Mouse (Mus musculus) forebrain, embryonic 12.5 days (tissue): ENCODE results near the gene Fam57a. TPM values are rescaled to one million over a fixed set of nuclear protein-coding genes. Genes with fewer than 3 reads are reported as not detected.

Experiments
- ATAC-seq: fragments of 200-750 bp; cut with Nextera tagmentation; 2 replicates; pipeline ENCODE4 v1.8.0; 2017; ENCODE audit warnings: moderate TSS enrichment; ENCODE audit not compliant: low FRiP score
- H3K27ac ChIP-seq: fragments of 300-500 bp; sonication (generic); 2 replicates; pipeline ENCODE4 v1.5.1; 2016; ENCODE audit warnings: mild to moderate bottlenecking
- H3K27me3 ChIP-seq: fragments of 300-500 bp; sonication (generic); 2 replicates; pipeline ENCODE4 v1.6.1; 2016; ENCODE audit warnings: mild to moderate bottlenecking
- H3K36me3 ChIP-seq: fragments of 300-500 bp; sonication (generic); replicated peaks from 2 replicates; pipeline ENCODE4 v1.6.1; 2016; ENCODE audit warnings: mild to moderate bottlenecking
- H3K4me1 ChIP-seq: fragments of 300-500 bp; sonication (generic); 2 replicates; pipeline ENCODE4 v1.6.1; 2016
- H3K4me2 ChIP-seq: fragments of 300-500 bp; sonication (generic); 2 replicates; pipeline ENCODE4 v1.6.1; 2016; ENCODE audit warnings: mild to moderate bottlenecking, moderate library complexity
- H3K4me3 ChIP-seq: fragments of 300-500 bp; sonication (generic); replicated peaks from 2 replicates; pipeline ENCODE4 v1.5.1; 2016; ENCODE audit warnings: mild to moderate bottlenecking
- H3K9ac ChIP-seq: fragments of 300-500 bp; sonication (generic); 2 replicates; pipeline ENCODE4 v1.6.1; 2016; ENCODE audit warnings: mild to moderate bottlenecking
- H3K9me3 ChIP-seq: fragments of 300-500 bp; sonication (generic); 2 replicates; pipeline ENCODE4 v1.6.1; 2016
- WGBS: fragments of 180-500 bp; shearing (Covaris S2); methylation state at CpG from one replicate; pipeline ENCODE4 v1.1.7; 2016; 5-methylcytosine and 5-hydroxymethylcytosine counted together
- polyA plus RNA-seq: library from polyadenylated mRNA; unstranded; fragments of >200 nt; fragmentation: Nextera tagmentation; extraction: Ambion mirVana; gene quantifications from 2 replicates; pipeline ENCODE4 v1.2.1, GENCODE M21; 2016

The Fam57a gene
- polyA plus RNA-seq = 25.4 and 26.7 TPM in 2 replicates

DNA sequence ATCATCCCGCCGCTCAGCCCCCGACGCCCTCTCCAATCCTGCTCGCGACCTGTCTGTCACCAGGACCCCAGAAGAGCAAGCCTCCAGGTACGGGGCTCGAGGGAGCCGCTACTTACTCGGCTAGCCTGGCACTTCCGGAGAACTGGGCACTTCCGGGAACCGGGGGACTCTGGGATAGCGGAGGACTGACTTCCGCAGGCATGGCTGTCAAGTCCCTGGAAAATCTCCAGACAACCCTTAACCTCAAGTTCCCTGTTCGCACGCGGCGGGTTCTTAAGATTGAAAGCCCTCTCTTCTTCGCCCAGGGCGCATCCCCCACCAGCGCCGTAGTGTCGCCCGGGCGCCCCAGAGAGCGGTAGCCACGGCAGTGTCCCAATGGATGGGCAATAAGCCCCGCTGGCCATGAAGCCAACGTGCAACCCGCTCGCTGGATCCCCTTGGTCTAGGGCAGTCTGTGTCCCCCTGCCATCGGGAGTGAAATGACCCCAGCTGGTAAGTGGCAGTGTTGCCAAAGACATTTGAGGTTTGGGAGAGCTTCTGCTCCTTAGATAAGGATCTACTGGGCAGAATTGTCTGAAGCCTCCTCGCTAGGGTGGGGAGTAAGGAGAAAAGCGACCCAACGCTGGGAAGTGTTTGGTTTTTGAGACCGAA lies at the start of gene Fam57a, which contains the start of gene Vps53:
TSS of gene Fam57a (plus strand) at position 177 of the 651 bp plus-strand sequence.
TSS of gene Vps53 (minus strand) at position 153 of the 651 bp plus-strand sequence.
- H3K36me3 ChIP-seq = 0 out of 2 replicates have a peak, but pooled peaks cover 5% of the 10 kb centered on the region
- peak within 1 kb of the TSS; percentile 77 for H3K27ac ChIP-seq
- peak within 1 kb of the TSS; percentile 95 for H3K4me2 ChIP-seq
- under 1% methylated on average over 37 of the region's 37 CpGs for WGBS
- peak within 1 kb of the TSS; percentile 74 for H3K9ac ChIP-seq
- H3K4me3 ChIP-seq = peak within 1 kb of the TSS; percentile 89
- peaks cover 14% of the 10 kb centered on the region for H3K4me1 ChIP-seq
- peak; percentile 92 for ATAC-seq
- no peaks in the 10 kb centered on the region for H3K27me3 ChIP-seq
- H3K9me3 ChIP-seq = no peaks in the 10 kb centered on the region

DNA sequence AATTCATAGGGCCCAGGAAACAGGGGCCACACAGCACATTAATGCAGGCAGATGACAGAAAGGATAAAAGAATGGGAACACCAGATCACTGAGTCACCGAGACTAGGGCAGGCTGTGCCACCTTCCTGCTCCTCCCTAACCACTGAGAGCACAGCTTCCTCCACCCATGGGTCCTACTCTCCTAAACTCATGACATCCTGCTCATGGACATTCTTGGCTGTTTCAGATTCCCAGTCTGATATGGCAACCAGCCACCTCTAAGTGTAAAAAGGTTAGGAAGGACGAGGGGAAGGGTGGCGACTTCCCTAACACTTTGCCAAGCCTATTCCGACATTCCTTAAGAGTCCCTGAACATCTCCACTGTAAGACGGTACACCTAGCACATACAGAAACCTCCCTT lies 48.6 kb upstream of the Fam57a start:
- WGBS = 88% methylated on average over 5 of the region's 5 CpGs
- H3K4me3 ChIP-seq = no peak overlapping the region
- H3K9ac ChIP-seq = no peak overlapping the region
- peaks cover 39% of the 10 kb centered on the region for H3K36me3 ChIP-seq
- no peaks in the 10 kb centered on the region for H3K27me3 ChIP-seq
- no peaks in the 10 kb centered on the region for H3K4me1 ChIP-seq
- no peak overlapping the region for H3K4me2 ChIP-seq
- ATAC-seq = no peak
- H3K9me3 ChIP-seq = no peaks in the 10 kb centered on the region
- H3K27ac ChIP-seq = no peak overlapping the region

DNA sequence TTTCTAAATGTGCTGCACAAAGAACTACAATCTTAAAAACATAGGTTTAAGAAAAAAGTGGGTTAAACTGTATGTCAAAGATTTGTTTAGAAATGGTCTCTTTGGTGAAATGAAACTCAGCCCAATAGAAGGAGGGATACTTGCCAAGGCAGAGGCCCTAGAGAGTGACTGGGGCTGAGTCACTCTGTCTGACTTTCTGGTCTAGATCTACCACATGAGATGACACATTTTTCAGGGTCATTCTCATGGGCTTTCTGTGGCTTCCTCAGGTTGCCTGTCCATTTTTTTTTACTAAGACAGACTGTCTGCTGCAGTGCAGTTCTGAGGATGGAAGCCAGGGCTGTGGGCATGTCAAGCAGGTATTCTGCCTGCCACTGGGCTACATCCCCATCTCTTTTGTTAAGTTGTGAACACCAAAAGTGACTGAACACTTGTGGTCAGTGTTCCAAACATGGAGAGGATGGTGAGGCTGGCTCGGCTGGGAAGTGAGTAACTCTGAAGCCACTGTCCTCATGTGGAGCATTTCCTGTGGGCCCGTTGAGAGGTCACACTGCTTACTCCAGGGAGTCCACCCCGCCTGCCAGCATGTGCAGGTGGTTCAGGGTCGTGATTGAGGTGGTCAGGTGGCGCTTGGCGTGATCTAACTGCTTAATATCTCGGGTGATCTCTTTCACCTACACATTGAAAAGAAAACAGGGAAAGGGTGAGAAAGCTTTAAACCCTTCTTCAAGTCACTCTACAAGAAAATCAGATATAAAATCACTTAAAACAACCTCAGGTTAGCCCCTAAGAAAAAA lies 43.6 kb upstream of the Fam57a start:
- H3K4me2 ChIP-seq = no peak overlapping the region
- H3K4me1 ChIP-seq = no peaks in the 10 kb centered on the region
- no peak overlapping the region for H3K9ac ChIP-seq
- WGBS = 84% methylated on average over 7 of the region's 7 CpGs
- ATAC-seq = no peak
- H3K36me3 ChIP-seq = peaks cover 48% of the 10 kb centered on the region
- H3K4me3 ChIP-seq = no peak overlapping the region
- no peaks in the 10 kb centered on the region for H3K9me3 ChIP-seq
- no peak overlapping the region for H3K27ac ChIP-seq
- H3K27me3 ChIP-seq = no peaks in the 10 kb centered on the region

DNA sequence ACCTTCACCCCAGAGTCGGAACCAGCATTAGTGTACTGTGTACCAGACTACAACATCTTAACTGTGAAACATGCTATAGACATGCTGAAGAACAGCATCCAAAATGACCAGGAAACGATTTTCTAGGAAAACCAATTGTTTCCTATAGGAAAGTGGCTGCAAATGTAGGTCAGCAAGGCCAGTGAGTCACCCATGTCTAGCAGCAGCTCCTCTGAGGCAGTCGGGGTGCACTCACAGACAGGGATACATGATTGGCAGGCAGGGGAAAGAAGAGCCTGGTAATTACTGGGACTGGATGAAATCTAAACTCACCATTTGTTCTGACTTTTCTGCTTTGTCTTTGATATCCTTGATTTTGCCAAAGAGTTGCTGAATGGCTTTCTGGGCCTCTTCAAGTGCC lies 41.5 kb upstream of the Fam57a start:
- Histone ChIP-seq H3K4me2 (no peak overlapping the region), H3K36me3 (peaks cover 40% of the 10 kb centered on the region), H3K27me3 (no peaks in the 10 kb centered on the region), H3K27ac (no peak overlapping the region), H3K9ac (no peak overlapping the region), H3K4me1 (no peaks in the 10 kb centered on the region), H3K4me3 (no peak overlapping the region), H3K9me3 (no peaks in the 10 kb centered on the region)
- ATAC-seq = no peak
- WGBS = 82% methylated on average over 3 of the region's 3 CpGs

DNA sequence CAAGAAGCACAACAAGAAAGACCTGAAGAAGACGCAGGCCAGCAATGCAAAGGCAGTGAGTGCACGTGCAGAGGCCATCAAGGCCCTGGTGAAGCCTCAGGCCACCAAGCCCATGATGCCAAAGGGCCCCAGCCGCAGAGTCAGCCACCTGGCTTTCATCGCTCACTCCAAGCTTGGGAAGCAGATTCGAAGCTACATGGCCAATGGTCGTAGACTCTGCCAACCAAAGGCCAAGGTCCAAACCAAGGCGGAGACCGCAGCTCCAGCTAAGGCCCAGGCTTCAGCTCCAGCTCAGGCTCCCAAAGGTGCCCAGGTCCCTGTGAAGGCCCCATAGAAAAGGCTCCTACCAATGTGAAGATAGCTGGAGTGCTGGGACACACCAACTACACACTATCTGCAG lies 35.1 kb upstream of the Fam57a start:
- Histone ChIP-seq H3K27ac (no peak overlapping the region), H3K4me3 (no peak overlapping the region), H3K9ac (no peak overlapping the region), H3K27me3 (no peaks in the 10 kb centered on the region), H3K9me3 (no peaks in the 10 kb centered on the region), H3K4me1 (peaks cover 11% of the 10 kb centered on the region), H3K4me2 (no peak overlapping the region), H3K36me3 (peaks cover 14% of the 10 kb centered on the region)
- WGBS = 95% methylated on average over 8 of the region's 8 CpGs
- ATAC-seq = no peak

DNA sequence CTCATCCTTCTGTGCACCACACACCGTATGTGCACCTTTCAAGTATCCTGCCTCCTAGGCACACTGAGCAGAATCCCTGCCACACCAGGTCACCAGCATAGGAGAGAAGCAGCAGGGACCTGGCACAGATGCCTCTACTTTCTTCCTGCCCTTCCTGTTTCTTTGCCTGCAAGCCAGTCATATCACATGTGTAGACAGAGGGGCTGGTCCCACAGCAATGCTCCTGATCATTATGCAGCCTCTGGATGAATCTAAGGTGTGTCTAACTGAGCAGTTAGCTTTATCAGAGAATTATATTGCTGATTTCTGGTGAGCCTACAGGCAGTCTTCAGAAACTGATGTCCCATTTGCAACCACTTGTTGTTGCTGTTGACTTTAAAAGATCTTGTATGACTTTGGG lies 34.3 kb upstream of the Fam57a start:
- Histone ChIP-seq H3K4me2 (no peak overlapping the region), H3K27me3 (no peaks in the 10 kb centered on the region), H3K4me3 (no peak overlapping the region), H3K27ac (no peak overlapping the region), H3K4me1 (peaks cover 11% of the 10 kb centered on the region), H3K9me3 (no peaks in the 10 kb centered on the region), H3K9ac (no peak overlapping the region), H3K36me3 (peaks cover 14% of the 10 kb centered on the region)
- WGBS = 100% methylated on average over 1 of the region's 1 CpGs
- no peak for ATAC-seq

DNA sequence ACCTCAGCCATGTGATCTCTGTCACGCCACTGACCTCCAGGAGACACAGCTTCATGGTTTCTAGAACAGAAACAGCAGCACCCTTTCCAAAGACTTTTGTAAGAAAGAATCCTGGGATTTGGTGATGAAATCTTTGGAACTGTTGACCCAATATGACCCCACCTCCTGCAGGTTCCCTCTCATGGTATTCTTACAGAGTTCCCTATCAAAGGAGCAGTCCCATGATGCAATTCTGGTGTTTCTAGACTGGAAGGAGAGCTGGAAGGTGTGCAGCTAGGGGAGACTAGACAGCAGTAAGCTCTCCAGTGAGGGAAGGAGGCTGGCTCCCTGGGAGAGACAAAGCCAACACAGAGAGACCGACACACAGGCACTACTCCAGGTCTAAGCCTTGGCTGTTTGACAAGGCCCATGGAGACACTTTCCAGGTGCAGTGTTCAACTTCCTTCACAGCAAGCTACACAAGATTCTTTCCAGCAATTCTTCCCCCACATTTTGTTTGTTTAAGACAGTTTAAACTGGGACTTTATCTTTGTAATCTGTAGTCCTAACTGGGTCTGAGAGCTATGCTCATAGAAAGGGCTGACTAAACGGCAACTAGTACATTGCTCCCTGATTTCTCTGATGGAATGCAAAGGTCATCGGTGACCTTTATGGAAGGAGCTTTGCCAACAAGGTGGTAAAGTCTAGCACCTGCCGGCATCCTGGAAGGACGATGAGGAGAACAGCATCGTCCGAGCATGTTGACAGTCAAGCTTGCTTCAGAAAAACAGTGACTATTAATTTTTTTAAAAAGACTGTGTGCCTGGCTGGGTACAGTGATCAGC lies 33.1 kb upstream of the Fam57a start:
- Histone ChIP-seq H3K27me3 (no peaks in the 10 kb centered on the region), H3K36me3 (peaks cover 14% of the 10 kb centered on the region), H3K4me3 (no peak overlapping the region), H3K27ac (no peak overlapping the region), H3K9ac (no peak overlapping the region), H3K4me1 (peaks cover 11% of the 10 kb centered on the region), H3K4me2 (no peak overlapping the region), H3K9me3 (no peaks in the 10 kb centered on the region)
- WGBS = 89% methylated on average over 8 of the region's 8 CpGs
- no peak for ATAC-seq

DNA sequence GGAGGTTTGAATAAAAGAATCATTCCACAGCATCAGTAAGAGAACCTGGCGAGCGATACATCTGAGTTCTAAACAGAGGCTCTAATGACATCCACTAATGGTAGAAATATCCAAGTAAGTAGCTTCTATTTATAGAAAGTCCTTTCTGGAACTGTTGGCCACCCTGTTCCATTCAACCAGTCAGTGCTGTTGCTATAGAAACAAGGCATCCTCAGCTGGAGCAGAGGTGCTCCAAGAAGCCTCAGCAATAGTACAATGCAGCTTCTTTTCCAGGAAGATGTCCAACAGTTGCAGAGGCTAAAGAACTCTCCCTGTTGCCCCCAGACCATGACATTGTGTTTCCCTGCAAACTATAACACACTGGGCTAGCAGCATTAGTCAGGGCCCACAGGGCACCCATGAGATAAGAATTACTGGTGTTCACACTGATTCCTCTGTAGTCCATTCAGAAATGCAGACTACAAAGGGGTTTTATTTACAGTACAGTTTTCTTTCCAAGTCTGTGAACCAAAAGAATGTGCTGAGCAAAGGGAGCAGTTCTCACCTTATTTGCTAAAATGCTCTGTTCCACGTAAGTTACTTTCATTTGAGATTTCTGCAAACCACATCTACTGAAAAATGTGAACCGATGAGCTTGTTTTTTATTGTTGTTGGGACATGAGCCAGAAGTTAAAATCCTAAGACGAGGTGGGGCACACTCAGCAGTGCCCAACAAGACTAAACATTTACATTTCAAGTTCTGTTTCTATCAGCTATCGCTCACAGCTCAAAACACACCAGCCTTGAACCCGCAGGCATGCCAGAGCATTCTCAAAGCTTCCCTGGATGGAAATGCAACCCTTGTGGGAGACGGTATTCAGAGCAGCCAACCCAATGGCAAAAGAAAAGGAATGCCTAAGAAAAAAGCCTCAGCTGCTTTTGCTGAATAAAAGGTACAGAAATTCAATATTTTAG lies 31.1 kb upstream of the Fam57a start:
- peaks cover 11% of the 10 kb centered on the region for H3K4me1 ChIP-seq
- peak overlapping the region; percentile 31; the same call in 1 of the 2 replicates for H3K27ac ChIP-seq
- no peak overlapping the region for H3K4me3 ChIP-seq
- no peaks in the 10 kb centered on the region for H3K9me3 ChIP-seq
- no peak for ATAC-seq
- peaks cover 11% of the 10 kb centered on the region for H3K36me3 ChIP-seq
- whole genome bisulfite sequencing = 70% methylated on average over 8 of the region's 8 CpGs
- H3K4me2 ChIP-seq = no peak overlapping the region
- H3K27me3 ChIP-seq = no peaks in the 10 kb centered on the region
- no peak overlapping the region for H3K9ac ChIP-seq

DNA sequence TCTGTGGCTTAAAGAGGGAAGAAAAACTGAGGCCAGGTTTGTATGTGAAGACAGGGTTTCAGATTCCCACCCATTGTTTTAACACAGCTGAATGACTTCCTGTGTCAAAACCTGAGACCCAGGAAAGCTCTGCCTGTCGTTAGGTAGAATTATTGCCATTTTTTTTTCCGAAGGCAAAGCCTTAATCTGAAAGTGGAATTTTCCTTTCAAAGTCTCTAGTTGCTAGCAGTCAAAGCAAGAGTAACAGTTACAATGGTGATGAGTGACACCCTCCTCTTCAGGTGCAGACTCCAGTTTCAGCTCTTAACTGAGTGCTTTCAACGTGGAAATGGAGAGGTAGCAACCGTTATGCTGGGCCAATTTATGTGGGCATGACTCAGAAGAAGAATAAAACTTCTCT lies 28.5 kb upstream of the Fam57a start:
- Histone ChIP-seq H3K4me2 (no peak overlapping the region), H3K4me1 (peaks cover 11% of the 10 kb centered on the region), H3K27me3 (no peaks in the 10 kb centered on the region), H3K27ac (no peak overlapping the region), H3K9me3 (no peaks in the 10 kb centered on the region), H3K36me3 (peaks cover 8% of the 10 kb centered on the region), H3K4me3 (no peak overlapping the region), H3K9ac (no peak overlapping the region)
- 58% methylated on average over 4 of the region's 4 CpGs for WGBS
- ATAC-seq = no peak

DNA sequence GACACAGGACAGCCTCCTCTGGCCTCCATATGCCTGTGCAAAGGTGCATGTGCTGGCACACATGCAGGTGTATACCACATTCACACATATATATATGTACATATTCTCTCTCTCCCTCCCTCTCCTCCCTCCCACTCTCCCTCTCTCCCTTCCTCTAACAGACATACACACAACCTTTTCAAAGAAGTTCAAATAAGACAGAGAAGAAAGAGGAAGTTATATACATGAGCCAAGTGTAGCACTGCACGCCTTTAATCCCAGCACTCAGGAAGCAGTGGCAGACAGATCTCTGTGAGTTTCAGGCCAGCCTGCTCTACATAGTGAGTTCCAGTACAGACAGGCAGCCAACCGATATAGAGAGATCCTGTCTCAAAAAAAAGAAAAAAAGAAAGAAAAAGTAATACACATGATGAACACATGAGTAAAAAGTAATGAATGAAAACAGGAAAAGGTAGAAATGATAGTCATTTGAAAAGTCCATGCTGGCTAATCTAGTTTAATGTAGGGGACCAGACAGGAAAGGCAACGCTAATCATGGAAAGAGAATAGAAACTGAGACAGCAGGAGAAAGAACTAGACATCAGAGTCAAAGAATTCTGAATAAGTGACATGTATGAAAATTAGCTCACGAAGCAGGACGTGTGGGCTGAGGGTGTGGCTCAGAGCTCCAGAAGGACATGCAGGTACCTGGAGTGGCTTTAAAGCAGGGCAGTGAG lies 26.1 kb upstream of the Fam57a start:
- Histone ChIP-seq H3K27ac (no peak overlapping the region), H3K36me3 (peaks cover 11% of the 10 kb centered on the region), H3K4me2 (no peak overlapping the region), H3K27me3 (no peaks in the 10 kb centered on the region), H3K9ac (no peak overlapping the region), H3K4me3 (no peak overlapping the region), H3K4me1 (peaks cover 2% of the 10 kb centered on the region; the same call in 1 of the 2 replicates), H3K9me3 (no peaks in the 10 kb centered on the region)
- WGBS = 93% methylated on average over 5 of the region's 5 CpGs
- ATAC-seq = no peak

DNA sequence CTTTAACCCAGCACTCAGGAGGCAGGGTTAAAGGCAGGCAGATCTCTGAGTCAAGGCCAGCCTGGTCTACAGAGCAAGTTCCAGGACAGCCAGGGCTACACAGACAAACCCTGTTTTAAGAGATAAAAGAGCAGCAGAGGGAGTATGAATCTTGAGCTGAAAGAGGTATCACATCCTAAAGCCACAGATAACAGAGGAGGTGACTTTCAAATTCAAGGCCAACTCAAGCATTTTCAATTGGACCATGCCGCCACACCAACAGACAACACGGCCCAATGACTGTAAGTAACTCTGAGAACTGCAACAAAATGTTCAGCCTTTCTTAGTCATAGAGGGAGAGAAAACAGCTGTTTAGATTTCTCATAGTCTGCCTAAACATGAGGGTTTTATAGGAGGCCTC lies 25.3 kb upstream of the Fam57a start:
- WGBS = 95% methylated on average over 2 of the region's 2 CpGs
- H3K4me1 ChIP-seq = no peaks in the 10 kb centered on the region
- no peak overlapping the region for H3K4me3 ChIP-seq
- peaks cover 11% of the 10 kb centered on the region for H3K36me3 ChIP-seq
- no peaks in the 10 kb centered on the region for H3K9me3 ChIP-seq
- no peak for ATAC-seq
- H3K4me2 ChIP-seq = no peak overlapping the region
- H3K9ac ChIP-seq = no peak overlapping the region
- H3K27ac ChIP-seq = no peak overlapping the region
- H3K27me3 ChIP-seq = no peaks in the 10 kb centered on the region
